Mouse (Mus musculus): Measurements from ENCODE around the gene Gm128. TPM values are rescaled to one million over a fixed set of nuclear protein-coding genes. Genes with fewer than 3 reads are reported as not detected.

Gene Gm128
- polyA plus RNA-seq, 1 experiment from 2014 or later: 0.19 TPM

- no peak for ATAC-seq (replicated peaks)
- Histone ChIP-seq H3K27me3 (replicated peaks) (no peaks in the 10 kb centered on the region), H3K9me3 (no peaks in the 10 kb centered on the region), H3K27ac (no peak overlapping the region), H3K36me3 (replicated peaks) (peaks cover 41% of the 10 kb centered on the region), H3K9ac (no peak overlapping the region), H3K4me2 (no peak overlapping the region), H3K4me1 (no peaks in the 10 kb centered on the region), H3K4me3 (no peak overlapping the region)
- 95% methylated on average over 8 of the region's 8 CpGs for WGBS
Observed at GRCm38 (mm10) chr3:95237541-95238099, 3.8 kb downstream of the Gm128 start.

GRCm38 (mm10) chr3:95235386-95236301 is 5.8 kb downstream of the Gm128 start:
- Histone ChIP-seq H3K36me3 (replicated peaks) (peaks cover 48% of the 10 kb centered on the region), H3K4me3 (no peak overlapping the region), H3K4me1 (peaks cover 16% of the 10 kb centered on the region), H3K27ac (no peak overlapping the region), H3K27me3 (replicated peaks) (no peaks in the 10 kb centered on the region), H3K4me2 (no peak overlapping the region), H3K9me3 (no peaks in the 10 kb centered on the region), H3K9ac (no peak overlapping the region)
- WGBS: 82% methylated on average over 23 of the region's 23 CpGs
- ATAC-seq (replicated peaks): no peak

GRCm38 (mm10) chr3:95233303-95233980 is 8.0 kb downstream of the Gm128 start:
- Histone ChIP-seq H3K9me3 (no peaks in the 10 kb centered on the region), H3K4me3 (no peak overlapping the region), H3K4me1 (peaks cover 28% of the 10 kb centered on the region), H3K27me3 (replicated peaks) (no peaks in the 10 kb centered on the region), H3K27ac (no peak overlapping the region), H3K4me2 (no peak overlapping the region), H3K36me3 (replicated peaks) (peaks cover 48% of the 10 kb centered on the region), H3K9ac (no peak overlapping the region)
- no peak for ATAC-seq (replicated peaks)
- WGBS: 83% methylated on average over 16 of the region's 16 CpGs

DNA sequence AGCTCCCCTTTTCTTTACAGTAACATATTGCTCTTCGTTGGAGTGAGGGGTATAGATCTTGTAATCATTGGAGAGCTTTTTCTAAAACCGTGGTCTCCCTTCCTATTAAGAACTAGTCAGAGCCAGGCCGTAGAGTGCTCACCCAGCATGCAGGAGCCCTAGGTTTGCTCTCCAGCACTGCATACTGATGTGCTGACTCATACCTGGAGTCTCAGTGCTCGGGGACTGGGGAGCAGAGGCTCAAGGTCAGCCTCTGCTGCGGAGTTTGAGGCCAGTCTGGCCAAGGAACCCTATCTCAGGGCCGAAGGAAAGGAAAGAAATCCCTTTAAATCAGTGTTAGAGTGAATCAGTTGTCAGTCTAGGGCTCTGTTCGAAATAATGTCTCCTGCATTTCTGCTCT is 8.6 kb downstream of the Gm128 start:
- Histone ChIP-seq H3K4me2 (no peak overlapping the region), H3K27me3 (replicated peaks) (no peaks in the 10 kb centered on the region), H3K27ac (no peak overlapping the region), H3K36me3 (replicated peaks) (peaks cover 45% of the 10 kb centered on the region), H3K4me1 (peaks cover 28% of the 10 kb centered on the region), H3K9ac (no peak overlapping the region), H3K9me3 (no peaks in the 10 kb centered on the region), H3K4me3 (no peak overlapping the region)
- 88% methylated on average over 7 of the region's 7 CpGs for WGBS
- no peak for ATAC-seq (replicated peaks)

DNA sequence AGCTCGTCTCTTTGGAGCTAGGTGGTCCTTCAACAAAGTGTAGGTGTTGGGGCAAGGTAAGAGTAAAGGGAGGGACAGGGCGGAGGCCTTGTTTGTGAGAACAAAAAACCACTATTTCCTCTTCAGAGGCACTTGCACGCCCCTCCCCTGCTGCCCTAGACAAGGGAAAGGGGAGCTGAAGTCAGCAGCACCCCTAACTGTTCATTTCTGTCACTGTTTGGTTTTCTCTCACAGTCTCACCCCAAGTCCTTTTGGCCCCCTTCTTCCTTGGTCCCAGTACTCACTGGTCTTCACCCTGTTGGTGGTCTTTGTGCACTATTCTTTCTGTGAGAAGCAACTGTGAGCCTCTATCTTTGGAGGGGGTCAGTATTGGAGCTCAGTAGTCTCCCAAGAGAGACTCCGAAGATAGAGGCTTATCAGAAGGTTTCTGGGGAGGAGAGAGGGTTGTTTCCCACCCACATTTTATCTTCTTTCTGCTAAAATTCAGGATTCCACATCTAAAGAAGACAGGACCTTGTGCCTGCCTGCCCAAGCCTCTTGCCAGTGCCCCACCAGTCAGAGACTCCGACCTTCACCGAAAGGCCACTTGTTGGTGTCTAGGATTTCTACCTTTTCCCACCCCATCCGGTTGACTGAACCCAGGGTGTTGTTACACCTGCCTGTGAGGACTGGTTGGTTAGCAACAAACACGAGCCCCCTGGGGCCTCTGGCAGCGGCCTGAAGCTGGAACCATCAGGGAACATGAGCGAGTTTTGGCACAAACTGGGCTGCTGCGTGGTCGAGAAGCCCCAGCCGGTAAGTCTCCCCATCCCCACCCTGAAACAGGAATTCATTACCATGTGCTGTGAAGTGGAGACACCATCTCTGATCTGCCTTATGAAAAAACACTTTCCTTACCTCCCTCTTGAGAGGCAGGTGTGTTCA is 9.8 kb downstream of the Gm128 start, which contains the start of gene Mllt11:
TSS of gene Mllt11 (minus strand) at position 874 of the 924 bp plus-strand sequence.
- H3K9me3 ChIP-seq: no peaks in the 10 kb centered on the region
- no peaks in the 10 kb centered on the region for H3K27me3 ChIP-seq (replicated peaks)
- H3K4me3 ChIP-seq: peak within 1 kb of the TSS; percentile 59
- 0 out of 2 replicates have a peak within 1 kb of the TSS, but pooled peaks have one; percentile 79 for H3K9ac ChIP-seq
- whole genome bisulfite sequencing: 80% methylated on average over 13 of the region's 13 CpGs
- H3K27ac ChIP-seq: peak within 1 kb of the TSS; percentile 97
- H3K4me2 ChIP-seq: peak within 1 kb of the TSS; percentile 90
- peaks cover 42% of the 10 kb centered on the region for H3K36me3 ChIP-seq (replicated peaks)
- no peak for ATAC-seq (replicated peaks)
- H3K4me1 ChIP-seq: peaks cover 29% of the 10 kb centered on the region

DNA sequence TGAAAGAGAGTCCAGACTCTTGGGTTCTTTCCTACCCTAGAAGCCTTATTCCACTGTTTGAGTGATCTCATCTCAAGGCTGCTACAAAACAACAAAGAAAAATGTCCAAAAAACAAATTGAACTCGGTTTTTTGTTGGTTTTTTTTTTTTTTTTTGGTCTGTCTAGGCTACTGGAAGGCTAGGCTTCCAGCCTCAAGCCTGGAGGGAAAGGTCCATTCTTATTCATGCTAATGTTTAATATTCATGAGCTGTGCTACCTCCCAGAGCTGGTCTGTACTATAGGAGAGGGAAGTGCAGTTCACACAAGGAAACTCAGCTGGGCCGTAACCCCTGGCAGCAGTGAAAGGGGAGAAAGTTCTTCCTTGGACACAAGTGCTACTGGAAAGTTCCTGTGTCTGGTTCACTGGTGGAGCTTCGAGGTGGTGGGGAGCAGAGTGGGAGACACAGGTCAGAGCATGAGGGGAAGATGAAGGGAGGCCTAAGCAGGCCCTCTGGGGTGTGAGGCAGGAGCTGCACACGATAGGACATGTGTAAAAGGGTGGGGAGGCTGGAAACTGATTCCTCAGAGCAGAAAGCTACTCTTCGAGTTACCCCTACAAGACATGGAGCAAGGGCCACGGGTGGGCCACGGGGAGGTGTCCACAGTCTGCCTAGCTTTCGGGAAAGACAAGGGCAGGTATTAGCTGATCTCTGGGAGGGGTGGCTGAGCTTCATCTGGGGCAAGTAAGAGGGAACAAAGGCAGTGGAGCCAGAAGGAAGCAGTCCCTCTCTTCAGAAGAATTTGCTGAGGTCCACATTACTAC is 10.7 kb downstream of the Gm128 start:
- ATAC-seq (replicated peaks): no peak
- 25% methylated on average over 8 of the region's 8 CpGs for WGBS
- peak overlapping the region; percentile 79 for H3K9ac ChIP-seq

GRCm38 (mm10) chr3:95229781-95230494 is 11.5 kb downstream of the Gm128 start:
- peak overlapping the region; percentile 90 for H3K4me2 ChIP-seq
- ATAC-seq (replicated peaks): 0 out of 2 replicates have a peak, but pooled peaks have one; percentile 3

More for the DNA sequence above, 10.7 kb downstream of the Gm128 start:
- H3K27me3 ChIP-seq (replicated peaks): no peaks in the 10 kb centered on the region
- peak overlapping the region; percentile 59 for H3K4me3 ChIP-seq
- H3K4me2 ChIP-seq: peak overlapping the region; percentile 90
- peak overlapping the region; percentile 97 for H3K27ac ChIP-seq
- no peaks in the 10 kb centered on the region for H3K9me3 ChIP-seq
- peaks cover 35% of the 10 kb centered on the region for H3K36me3 ChIP-seq (replicated peaks)
- peaks cover 38% of the 10 kb centered on the region for H3K4me1 ChIP-seq

GRCm38 (mm10) chr3:95228894-95229780 is 12.3 kb downstream of the Gm128 start:
- H3K9me3 ChIP-seq: no peaks in the 10 kb centered on the region
- WGBS: 1% methylated on average over 39 of the region's 43 CpGs
- peak overlapping the region; percentile 79 for H3K9ac ChIP-seq
- peak overlapping the region; percentile 97 for H3K27ac ChIP-seq
- no peaks in the 10 kb centered on the region for H3K27me3 ChIP-seq (replicated peaks)
- H3K36me3 ChIP-seq (replicated peaks): peaks cover 21% of the 10 kb centered on the region
- peak overlapping the region; percentile 59 for H3K4me3 ChIP-seq
- peaks cover 53% of the 10 kb centered on the region for H3K4me1 ChIP-seq
- ATAC-seq (replicated peaks): peak; percentile 6; the same call in 1 of the 2 replicates
- peak overlapping the region; percentile 90 for H3K4me2 ChIP-seq

More at GRCm38 (mm10) chr3:95229781-95230494, 11.5 kb downstream of the Gm128 start:
- Histone ChIP-seq H3K27ac (peak overlapping the region; percentile 97), H3K4me3 (peak overlapping the region; percentile 59), H3K36me3 (replicated peaks) (peaks cover 27% of the 10 kb centered on the region), H3K4me1 (peaks cover 45% of the 10 kb centered on the region), H3K9me3 (no peaks in the 10 kb centered on the region), H3K9ac (peak overlapping the region; percentile 79), H3K27me3 (replicated peaks) (no peaks in the 10 kb centered on the region)
- 3% methylated on average over 13 of the region's 13 CpGs for WGBS

DNA sequence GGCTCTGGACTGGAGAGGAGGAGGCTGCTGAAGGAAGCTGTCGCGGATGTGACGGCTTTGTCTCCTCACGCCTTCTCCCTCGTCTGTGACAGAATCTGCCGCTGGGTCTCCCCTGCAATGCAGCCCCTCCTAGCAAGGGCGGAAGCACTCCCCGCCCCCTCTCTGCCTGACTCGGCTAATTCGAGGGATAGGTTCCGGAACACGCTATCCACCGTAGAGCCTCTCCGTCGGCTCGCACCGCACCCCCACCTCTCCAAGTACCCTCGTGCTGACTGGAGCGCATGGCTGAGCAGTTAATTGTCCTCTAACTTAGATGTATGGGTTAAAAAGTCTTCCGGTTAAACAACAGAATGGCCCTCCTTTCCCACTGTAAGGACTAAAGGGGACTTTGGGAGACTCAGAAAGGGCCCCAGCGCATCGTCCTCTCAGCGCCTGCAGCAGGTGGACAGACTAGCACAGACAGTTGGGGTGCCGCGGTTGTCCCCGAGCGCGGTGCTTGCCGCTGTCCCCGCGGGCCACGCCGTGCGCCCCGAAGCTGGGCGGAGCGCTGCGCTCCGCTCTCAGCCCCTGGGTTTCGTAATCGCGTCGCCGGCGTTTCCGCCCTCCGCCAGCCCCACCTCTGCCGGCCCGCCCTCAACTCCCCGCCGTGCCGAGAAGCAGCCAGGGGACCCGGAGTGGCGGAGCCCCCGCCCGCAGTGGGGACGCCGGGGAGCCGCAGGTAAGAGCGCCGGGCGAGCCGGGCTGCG is 13.1 kb downstream of the Gm128 start, which contains the start of gene Cdc42se1:
TSS of gene Cdc42se1 (plus strand) at position 585 of the 746 bp plus-strand sequence.
- no peaks in the 10 kb centered on the region for H3K9me3 ChIP-seq
- under 1% methylated on average over 61 of the region's 64 CpGs for WGBS
- H3K36me3 ChIP-seq (replicated peaks): peaks cover 14% of the 10 kb centered on the region
- ATAC-seq (replicated peaks): peak; percentile 93
- no peaks in the 10 kb centered on the region for H3K27me3 ChIP-seq (replicated peaks)
- H3K4me2 ChIP-seq: peak within 1 kb of the TSS; percentile 90
- H3K4me3 ChIP-seq: peak within 1 kb of the TSS; percentile 59
- peak within 1 kb of the TSS; percentile 79 for H3K9ac ChIP-seq
- peaks cover 56% of the 10 kb centered on the region for H3K4me1 ChIP-seq
- peak within 1 kb of the TSS; percentile 97 for H3K27ac ChIP-seq
